ENCODE assay signal across 8 mouse cellular contexts in the genomic region with DNA sequence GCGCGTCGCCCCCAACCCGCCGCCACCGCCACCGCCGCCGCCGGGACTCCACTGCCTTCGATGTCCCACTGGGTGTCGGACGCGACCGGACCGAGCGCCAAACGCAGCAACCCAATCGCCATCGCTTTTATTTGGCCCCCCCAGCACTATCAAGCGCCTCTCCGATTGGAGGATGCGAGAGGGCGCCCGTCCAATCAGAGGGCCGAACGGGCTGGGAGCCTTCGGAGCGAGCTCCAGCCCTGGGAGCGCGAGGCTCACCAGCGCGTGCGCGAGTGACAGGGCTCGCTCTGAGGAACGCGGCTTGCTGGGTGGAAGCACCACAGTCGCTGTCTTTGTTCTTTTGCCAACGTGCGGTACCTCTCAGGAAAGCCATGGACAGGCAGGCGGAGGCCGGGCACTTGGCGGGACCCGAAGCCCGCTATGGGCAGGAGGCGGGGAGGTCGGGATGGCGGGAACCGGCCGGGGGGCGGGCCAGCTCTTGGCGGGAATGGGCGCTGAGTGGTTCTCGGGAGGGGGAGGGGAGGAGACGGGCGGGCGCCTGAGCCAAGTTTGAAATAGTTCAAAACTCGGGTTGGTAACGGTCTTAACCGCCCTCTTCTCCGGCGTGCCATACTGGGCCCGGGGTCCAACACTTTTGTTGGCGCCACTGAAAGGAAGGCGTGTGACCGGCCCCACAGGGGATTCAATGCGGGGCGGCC. TPM values are rescaled to one million over a fixed set of nuclear protein-coding genes. Genes with fewer than 3 reads are reported as not detected.
DNase-seq lines count a peak whose midpoint lies in the region; ATAC-seq and TF ChIP-seq lines count a peak whose summit lies in the region.

Ezh2 (minus strand) TSS at position 416 of the 698 bp plus-strand sequence.

- peak; percentile 96 for DNase-seq in 416B (ENCODE audit: low read depth)
- peak; percentile 98 for DNase-seq in heart, adult 9 months (ENCODE audit: low spot score in 2 of 2)
- DNase-seq in monocyte, adult 2 months (ENCODE audit: low read depth in 1 of 2, low spot score in 2 of 2), result peak; percentile 91 to 95
- DNase-seq in spleen, postnatal 36 days (ENCODE audit: low spot score in 2 of 2), result peak; percentile 97

- H3K27ac ChIP-seq in bone marrow, adult 2 months (ENCODE audit: control insufficient read depth, insufficient read depth, low read depth, low read length, poor library complexity), result peak within 1 kb of the TSS; percentile 93
- peak within 1 kb of the TSS; percentile 98 for H3K27ac ChIP-seq in embryonic facial prominence, embryonic 15.5 days (replicated peaks)
- H3K27ac ChIP-seq in kidney, embryonic 14.5 days (ENCODE audit: low read depth, low read length), result peak within 1 kb of the TSS; percentile 99
- H3K27ac ChIP-seq in limb, embryonic 15.5 days, result peak within 1 kb of the TSS; percentile 98

- H3K36me3 ChIP-seq in embryonic facial prominence, embryonic 15.5 days, result no peaks in the 10 kb centered on the region
- H3K36me3 ChIP-seq in kidney, embryonic 14.5 days (ENCODE audit: control insufficient read depth, insufficient read depth, low read length), result no peaks in the 10 kb centered on the region
- H3K36me3 ChIP-seq in limb, embryonic 15.5 days, result no peaks in the 10 kb centered on the region

- no peak for TF ChIP-seq CTCF in bone marrow, adult 2 months (IDR thresholded peaks at IDR 0.05; ENCODE audit: control insufficient read depth, insufficient read depth, low read length)

- peak within 1 kb of the TSS; percentile 94 for H3K9ac ChIP-seq in embryonic facial prominence, embryonic 15.5 days
- peak within 1 kb of the TSS; percentile 100 for H3K9ac ChIP-seq in kidney, embryonic 14.5 days (ENCODE audit: low read depth, low read length)
- peak within 1 kb of the TSS; percentile 97 for H3K9ac ChIP-seq in limb, embryonic 15.5 days

- peak; percentile 94 for TF ChIP-seq POLR2A in bone marrow, adult 2 months (IDR thresholded peaks at IDR 0.05; ENCODE audit: borderline replicate concordance, control insufficient read depth, low read depth, low read length)

- peak within 1 kb of the TSS; percentile 83 for H3K4me3 ChIP-seq in bone marrow, adult 2 months (replicated peaks; ENCODE audit: control insufficient read depth, low read depth, low read length)
- peak within 1 kb of the TSS; percentile 96 for H3K4me3 ChIP-seq in embryonic facial prominence, embryonic 15.5 days (replicated peaks)
- H3K4me3 ChIP-seq in kidney, embryonic 14.5 days (ENCODE audit: low read length), result peak within 1 kb of the TSS; percentile 91
- H3K4me3 ChIP-seq in limb, embryonic 15.5 days, result peak within 1 kb of the TSS; percentile 92

- H3K9me3 ChIP-seq in embryonic facial prominence, embryonic 15.5 days (replicated peaks), result no peaks in the 10 kb centered on the region
- H3K9me3 ChIP-seq in kidney, embryonic 14.5 days (ENCODE audit: control insufficient read depth, low read length), result no peaks in the 10 kb centered on the region
- no peaks in the 10 kb centered on the region for H3K9me3 ChIP-seq in limb, embryonic 15.5 days

- H3K4me2 ChIP-seq in embryonic facial prominence, embryonic 15.5 days (replicated peaks), result peak within 1 kb of the TSS; percentile 68
- H3K4me2 ChIP-seq in kidney, embryonic 14.5 days (replicated peaks; ENCODE audit: low read depth, low read length), result peak within 1 kb of the TSS; percentile 78
- peak within 1 kb of the TSS; percentile 83 for H3K4me2 ChIP-seq in limb, embryonic 15.5 days

- peak; percentile 99 for ATAC-seq in embryonic facial prominence, embryonic 15.5 days (ENCODE audit: insufficient number of reproducible peaks, low FRiP score, low TSS enrichment, low read depth)
- peak; percentile 99 for ATAC-seq in kidney, embryonic 14.5 days (ENCODE audit: low FRiP score, low TSS enrichment)
- ATAC-seq in limb, embryonic 15.5 days (ENCODE audit: insufficient number of reproducible peaks, low FRiP score, low TSS enrichment, low read depth), result peak; percentile 99

- WGBS in bone marrow, adult 2 months, result under 1% methylated on average over 67 of the region's 69 CpGs
- WGBS in embryonic facial prominence, embryonic 15.5 days, result under 1% methylated on average over 60 of the region's 69 CpGs
- WGBS in kidney, embryonic 14.5 days, result 0% methylated on average over 60 of the region's 69 CpGs
- under 1% methylated on average over 58 of the region's 69 CpGs for WGBS in limb, embryonic 15.5 days

- H3K4me1 ChIP-seq in bone marrow, adult 2 months (ENCODE audit: control insufficient read depth, insufficient read depth, low read length), result no peaks in the 10 kb centered on the region
- 0 out of 2 replicates have a peak, but pooled peaks cover 3% of the 10 kb centered on the region for H3K4me1 ChIP-seq in embryonic facial prominence, embryonic 15.5 days
- 0 out of 2 replicates have a peak, but pooled peaks cover 17% of the 10 kb centered on the region for H3K4me1 ChIP-seq in kidney, embryonic 14.5 days (ENCODE audit: control insufficient read depth, insufficient read depth, low read length)
- H3K4me1 ChIP-seq in limb, embryonic 15.5 days, result peaks cover 5% of the 10 kb centered on the region; the same call in 1 of the 2 replicates

- H3K27me3 ChIP-seq in embryonic facial prominence, embryonic 15.5 days, result no peaks in the 10 kb centered on the region
- H3K27me3 ChIP-seq in kidney, embryonic 14.5 days (ENCODE audit: control insufficient read depth, insufficient read depth, low read length), result no peaks in the 10 kb centered on the region
- no peaks in the 10 kb centered on the region for H3K27me3 ChIP-seq in limb, embryonic 15.5 days

RNA-seq across cellular contexts. Expression of gene Ezh2, which starts in this region (rescaled TPM):
- 156 and 256 TPM in 2 replicates for polyA plus RNA-seq in bone marrow, adult 2 months (2011; ENCODE audit: insufficient read depth, insufficient read length, low replicate concordance, missing spikeins)
- 79.1 and 85.4 TPM in 2 replicates for polyA plus RNA-seq in embryonic facial prominence, embryonic 15.5 days (2015; fragmentation: Nextera tagmentation; extraction: Ambion mirVana)
- 114 and 144 TPM in 2 replicates for polyA plus RNA-seq in kidney, embryonic 14.5 days (2014; fragmentation: Nextera tagmentation; extraction: Ambion mirVana)
- 75.2 and 76.6 TPM in 2 replicates for polyA plus RNA-seq in limb, embryonic 15.5 days (2015; fragmentation: Nextera tagmentation; extraction: Ambion mirVana)

Comparison
In these comparisons a context has a peak if more than half of its experiments do, and no peak if none do; other contexts are left out.
1. Peak in every context shown above with its lines: DNase-seq, ATAC-seq, H3K4me3 ChIP-seq and H3K27ac ChIP-seq.